Mouse (Mus musculus) ovary, adult 18-20 months (tissue): ENCODE results near the gene Cmbl.
A peak's percentile ranks its signal among the peaks of the same experiment; 100 is the strongest.

Experiments
- DNase-seq: peaks from one replicate; pipeline ENCODE4 v3.0.0; 2022; ENCODE audit warnings: low spot score, mixed read lengths

Cmbl gene

DNA sequence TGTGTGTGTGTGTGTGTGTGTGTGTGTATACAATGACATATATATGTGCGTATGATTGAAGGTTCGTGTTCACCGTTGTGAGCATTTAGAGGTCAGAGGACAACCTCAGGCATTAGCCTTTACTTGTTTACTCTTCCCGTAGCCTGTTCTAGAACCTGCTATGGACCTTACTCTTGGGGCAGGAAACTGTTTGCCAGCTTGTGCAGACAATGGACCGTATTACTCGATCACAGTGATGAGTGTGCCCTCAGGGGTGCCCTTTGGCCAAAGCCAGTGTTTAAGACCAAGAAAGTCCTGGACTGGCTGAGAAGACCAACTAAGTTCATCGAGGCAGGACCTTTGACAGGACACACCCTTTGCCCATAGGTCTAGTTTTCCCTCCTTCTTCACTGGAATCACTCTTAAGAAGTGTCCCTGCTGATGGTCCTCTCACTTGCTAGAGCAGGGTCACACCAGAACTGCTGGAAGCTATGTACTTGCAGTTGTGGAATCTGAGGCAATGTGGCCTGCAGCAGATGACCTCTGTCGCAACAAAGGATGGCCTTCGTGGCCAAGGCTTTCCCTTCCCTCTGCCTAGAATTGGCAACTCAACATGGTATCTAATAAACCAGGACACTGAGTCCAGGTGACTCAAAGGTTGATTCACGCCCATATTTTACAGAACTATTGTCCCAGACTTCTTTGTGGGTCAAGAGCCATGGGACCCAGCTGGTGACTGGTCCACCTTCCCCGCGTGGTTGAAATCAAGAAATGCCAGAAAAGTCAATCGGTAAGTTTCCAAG lies 18.3 kb downstream of the Cmbl start:
- DNase-seq: no peak

GRCm38 (mm10) chr15:31585238-31585637 lies 20.0 kb downstream of the Cmbl start:
- no peak for DNase-seq

GRCm38 (mm10) chr15:31586088-31586487 lies 20.9 kb downstream of the Cmbl start:
- no peak for DNase-seq

GRCm38 (mm10) chr15:31586519-31586918 lies 21.3 kb downstream of the Cmbl start:
- DNase-seq: peak; percentile 55

DNA sequence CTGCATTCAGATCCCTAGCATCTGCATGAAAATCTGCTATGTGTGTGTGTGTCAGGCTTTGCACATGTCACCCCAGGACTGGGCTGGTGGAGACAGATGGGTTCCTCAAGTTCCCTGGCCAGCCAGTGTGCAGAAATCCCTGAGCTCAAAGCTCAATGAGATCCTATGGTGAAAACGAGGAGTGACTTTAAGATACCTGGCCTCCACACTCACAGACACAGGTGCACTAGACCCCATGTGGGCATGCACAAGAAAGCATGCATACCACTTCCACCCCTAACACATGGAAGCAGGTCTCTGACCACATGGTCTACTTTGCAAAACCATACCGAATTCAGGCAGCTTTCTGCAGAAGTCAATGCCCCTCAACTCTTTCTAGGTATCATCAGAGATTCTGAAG lies 22.6 kb downstream of the Cmbl start:
- DNase-seq: no peak

DNA sequence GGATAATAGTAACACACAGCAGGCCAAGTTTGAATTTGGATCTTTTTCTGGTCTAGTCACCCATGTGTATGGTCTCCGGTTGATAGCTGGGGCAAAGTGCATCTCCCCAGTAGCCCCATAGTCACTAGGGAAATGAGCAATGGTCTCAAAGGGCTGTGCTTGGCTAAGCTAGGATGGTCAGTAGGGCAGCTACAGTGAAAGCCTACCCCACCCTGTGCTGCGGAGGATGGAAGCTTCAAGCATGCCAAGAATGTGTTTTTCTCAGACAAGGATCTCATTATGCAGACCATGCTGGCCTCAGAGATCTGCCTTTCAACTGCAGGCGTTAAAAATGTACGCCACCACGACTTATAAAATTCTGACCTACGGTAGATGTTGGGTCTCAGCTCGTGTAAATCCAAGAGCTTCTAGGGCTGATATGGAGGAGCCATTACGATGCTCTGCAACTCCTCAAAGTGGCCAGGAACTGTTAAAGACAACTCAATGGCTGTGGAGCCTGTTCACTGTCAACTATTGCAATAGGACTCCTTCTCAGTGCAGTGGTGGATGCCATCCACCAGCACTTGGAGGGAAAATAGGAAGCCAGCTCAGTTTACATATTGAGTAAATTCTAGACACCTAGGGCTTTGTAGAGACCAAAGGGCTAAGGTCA lies 23.9 kb downstream of the Cmbl start:
- no peak for DNase-seq

DNA sequence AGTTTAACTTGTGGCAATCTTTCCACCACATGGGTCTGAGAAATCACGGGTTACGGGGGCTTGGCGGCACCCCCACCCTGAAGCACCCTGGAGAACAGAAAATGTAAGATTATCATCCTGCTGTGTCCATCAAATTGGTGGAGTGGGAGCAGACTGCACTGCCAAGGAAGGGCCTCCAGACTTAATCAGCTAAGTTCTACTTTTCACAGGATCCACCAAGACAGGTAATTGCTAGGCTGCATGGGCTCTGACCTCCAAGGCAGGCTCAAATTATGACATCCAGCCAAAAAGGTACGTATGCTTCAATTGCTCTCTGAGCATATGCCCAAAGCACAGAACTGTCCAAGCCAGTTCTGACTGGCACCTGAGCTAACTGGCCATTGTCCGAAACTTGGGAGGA lies 25.0 kb downstream of the Cmbl start:
- no peak for DNase-seq

- DNase-seq: no peak
Measured at GRCm38 (mm10) chr15:31592531-31592930, 27.3 kb downstream of the Cmbl start.

GRCm38 (mm10) chr15:31594260-31594659 lies 29.1 kb downstream of the Cmbl start:
- no peak for DNase-seq

GRCm38 (mm10) chr15:31595651-31596050 lies 30.5 kb downstream of the Cmbl start:
- DNase-seq: no peak

- no peak for DNase-seq
Measured at GRCm38 (mm10) chr15:31599834-31600233, 34.6 kb downstream of the Cmbl start.

DNA sequence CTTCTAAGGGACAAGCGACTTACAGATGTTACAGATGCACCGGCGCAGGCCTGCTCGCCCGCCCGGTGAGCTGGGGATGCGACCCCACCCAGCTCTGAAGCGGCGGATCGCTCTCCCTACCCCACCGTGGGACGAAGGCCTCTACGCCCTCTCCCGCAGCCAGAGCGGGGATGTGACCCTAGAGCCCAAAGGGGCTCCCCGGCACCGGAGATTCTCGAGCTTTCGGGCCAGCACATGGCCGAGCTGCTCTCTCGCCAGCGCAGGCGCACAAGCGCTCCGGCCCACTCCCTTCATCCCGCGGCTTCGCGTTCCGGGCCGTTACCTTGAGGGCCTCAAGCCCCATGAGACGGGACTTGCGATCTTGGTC lies 36.1 kb downstream of the Cmbl start:
- DNase-seq: no peak

- DNase-seq: peak; percentile 96
Measured at GRCm38 (mm10) chr15:31601646-31602374, 36.6 kb downstream of the Cmbl start, which contains the start of the genes Cct5 and Fam173b. Cct5 (minus strand) TSS chr15:31601804. Fam173b (plus strand) TSS chr15:31601852.

DNA sequence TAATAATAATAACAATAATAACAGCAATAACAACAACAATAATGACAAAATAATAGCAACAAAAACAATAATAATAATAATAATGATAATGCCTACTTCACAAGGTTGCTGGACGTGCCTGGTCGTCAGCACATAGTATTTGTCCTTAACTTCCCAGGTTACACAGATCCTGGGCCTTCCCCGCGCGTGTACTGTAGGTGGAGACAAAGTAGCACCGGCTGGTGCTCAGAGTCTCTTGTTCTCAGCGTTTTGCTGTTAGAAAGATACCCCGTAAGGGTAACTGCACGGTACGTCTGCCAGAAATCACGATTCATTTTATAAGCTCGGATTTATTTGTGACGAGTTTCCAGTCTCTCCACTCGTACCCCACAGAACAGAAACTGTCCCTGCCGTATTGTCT lies 37.2 kb downstream of the Cmbl start:
- peak; percentile 24 for DNase-seq

- DNase-seq: no peak
Measured at GRCm38 (mm10) chr15:31603113-31603512, 37.9 kb downstream of the Cmbl start.

GRCm38 (mm10) chr15:31606821-31607220 lies 41.6 kb downstream of the Cmbl start:
- no peak for DNase-seq

DNA sequence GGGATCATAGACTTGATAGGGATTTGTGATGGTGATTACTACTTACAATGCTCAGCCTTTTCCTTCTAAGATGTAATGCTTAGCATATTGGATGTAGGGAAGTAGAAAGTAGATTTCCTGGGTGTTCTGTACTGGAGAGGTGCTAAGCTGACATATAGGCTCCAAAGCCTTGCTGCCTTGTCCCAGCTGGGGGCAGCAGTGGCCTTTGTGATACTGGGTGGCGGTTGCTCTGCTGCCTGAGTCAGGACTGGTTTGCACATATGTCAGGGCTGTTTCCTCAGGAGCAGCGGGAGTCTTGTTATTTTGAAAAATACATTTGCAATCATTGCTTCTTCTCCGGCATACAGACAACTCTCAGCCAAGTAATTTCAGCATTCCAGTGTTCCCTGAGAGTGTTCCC lies 45.8 kb downstream of the Cmbl start:
- peak; percentile 31 for DNase-seq

DNA sequence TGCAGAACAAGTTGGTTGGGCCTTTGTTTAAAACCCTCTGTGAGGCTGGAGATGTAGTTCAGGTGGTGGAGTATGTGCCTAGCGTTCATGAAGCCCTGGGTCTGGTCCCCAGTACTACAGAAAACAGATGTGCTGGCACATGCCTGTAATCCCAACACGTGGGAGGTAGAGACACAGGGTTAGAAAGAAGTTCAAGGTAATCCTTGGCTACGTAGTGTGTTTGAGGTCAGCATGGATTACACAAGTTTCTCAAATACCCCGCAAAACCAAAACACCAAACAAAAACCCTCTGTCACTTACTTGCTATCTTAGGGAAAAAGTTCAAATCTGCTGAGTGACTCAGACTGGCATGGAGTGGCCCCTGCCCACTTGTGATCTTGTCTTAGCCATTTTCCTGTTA lies 46.8 kb downstream of the Cmbl start:
- no peak for DNase-seq

DNA sequence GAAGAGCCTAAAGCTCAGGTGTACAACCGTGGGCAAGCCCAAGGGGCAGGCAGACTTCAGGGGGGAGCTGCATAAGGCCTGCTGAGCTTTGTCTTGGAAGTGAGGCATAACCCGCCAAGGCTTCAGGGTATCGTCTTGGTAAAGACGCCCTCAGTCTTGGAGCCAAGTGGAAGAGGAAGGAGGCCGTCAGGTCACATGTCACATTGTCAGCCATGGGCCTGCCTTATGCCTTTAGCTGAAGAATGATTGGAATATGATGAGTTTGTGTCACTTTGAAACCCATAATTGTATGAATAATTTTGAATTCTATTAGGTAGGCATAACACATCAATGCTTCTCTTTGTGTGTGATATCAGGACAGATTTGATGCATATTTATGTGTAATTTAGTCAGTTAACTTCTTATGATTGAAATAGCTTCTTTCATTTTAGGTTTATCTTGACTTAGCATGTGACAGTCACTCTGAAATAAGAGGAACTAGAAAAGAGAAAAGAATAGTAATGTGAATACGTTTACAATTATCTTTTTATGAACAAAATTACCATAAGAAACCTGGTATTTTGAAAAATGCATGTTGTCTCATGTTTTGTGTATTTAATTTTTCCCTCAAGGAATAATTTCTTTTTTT lies 48.8 kb downstream of the Cmbl start:
- DNase-seq: no peak

GRCm38 (mm10) chr15:31614666-31615065 lies 49.5 kb downstream of the Cmbl start:
- no peak for DNase-seq

DNA sequence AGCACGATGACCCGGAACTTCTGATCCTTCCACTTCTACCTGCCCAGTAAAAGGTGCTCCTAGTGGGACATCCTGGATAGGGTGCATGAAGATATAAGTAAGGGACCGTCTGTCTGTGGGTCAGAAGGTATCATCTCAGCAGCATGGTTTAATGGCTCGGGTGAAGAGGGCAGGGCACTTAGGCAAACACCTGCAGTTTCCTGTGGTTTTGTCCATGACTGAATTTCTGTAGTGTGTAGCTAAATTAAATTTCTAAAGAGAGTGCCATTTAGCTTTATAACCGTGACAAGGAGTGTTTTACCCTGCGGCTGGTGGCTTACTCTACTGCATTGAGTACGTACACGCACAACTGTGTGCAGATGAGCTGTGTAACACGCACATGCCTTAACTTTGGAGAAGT lies 52.1 kb downstream of the Cmbl start:
- no peak for DNase-seq

DNA sequence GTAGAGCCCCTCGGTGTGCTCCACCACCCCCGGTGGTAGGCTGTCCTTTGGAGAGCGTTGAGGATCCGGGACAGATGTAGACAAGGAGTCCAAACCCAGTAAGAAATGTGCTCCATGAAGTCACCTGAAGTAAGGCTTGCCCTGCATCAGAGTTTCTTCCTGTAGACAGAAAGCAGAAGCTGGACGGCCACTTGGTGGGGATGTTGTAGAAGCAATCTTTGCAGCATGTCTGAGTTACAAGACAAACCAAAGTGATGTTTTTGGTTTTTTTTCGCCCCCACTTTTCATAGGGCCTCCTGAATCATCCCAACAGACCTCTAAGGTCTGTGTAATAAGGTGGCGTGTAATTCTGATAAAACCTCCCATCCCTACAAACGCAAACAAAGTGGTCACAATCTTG lies 54.3 kb downstream of the Cmbl start:
- no peak for DNase-seq
